7 mouse cellular contexts compared by ENCODE assay signal in the genomic region with DNA sequence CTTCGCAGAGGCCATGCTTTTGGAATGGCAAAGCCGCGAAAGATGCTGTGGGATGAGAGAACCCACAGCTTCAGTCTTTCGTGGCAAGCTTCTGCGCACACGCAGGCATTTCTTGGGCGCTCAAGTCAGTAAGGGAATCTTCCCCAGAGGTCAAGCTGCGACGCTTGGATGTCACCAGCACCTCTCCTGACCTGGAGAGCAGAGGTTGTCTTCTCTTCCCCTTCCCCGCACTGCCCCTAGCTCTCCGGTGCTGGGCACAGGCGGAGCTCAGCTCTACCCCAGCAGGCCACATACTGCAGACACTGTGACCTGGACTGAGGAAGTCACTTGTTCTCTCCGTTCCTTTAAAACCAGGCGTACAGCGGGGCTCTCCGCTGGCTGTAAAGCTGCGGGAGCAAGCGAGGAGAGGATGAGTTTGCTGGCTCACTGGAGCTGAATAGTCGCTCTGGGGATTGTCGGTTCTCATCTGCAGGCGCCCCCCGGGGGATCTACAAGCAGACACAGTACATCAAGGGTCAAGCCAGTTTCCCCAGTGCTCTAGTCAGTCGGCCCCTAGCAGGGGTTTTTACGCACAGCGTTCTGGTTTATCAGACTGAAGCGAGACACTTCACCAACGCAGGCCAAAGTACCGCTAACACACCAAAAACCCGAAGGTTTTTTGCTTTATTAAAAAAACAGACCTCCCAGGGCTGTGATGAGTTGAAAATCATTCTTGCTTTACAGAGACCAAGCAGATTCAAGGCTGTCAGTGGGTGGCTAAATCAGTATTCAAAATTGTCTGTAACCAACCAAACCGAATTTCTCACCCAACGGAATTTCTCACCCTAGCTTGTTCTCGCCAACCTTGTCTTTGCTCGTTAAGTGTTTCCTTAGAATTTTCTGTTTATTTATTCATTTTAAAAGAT. TPM values are rescaled to one million over a fixed set of nuclear protein-coding genes. Genes with fewer than 3 reads are reported as not detected.
DNase-seq lines count a peak whose midpoint lies in the region; ATAC-seq lines count a peak whose summit lies in the region.

No protein-coding gene starts in this region.

- H3K9me3 ChIP-seq in embryonic facial prominence, embryonic 11.5 days (replicated peaks; ENCODE audit: control insufficient read depth, low read length): no peaks in the 10 kb centered on the region

- peaks cover 8% of the 10 kb centered on the region for H3K4me1 ChIP-seq in embryonic facial prominence, embryonic 11.5 days (ENCODE audit: control insufficient read depth, insufficient read depth, low read length)

- 3% methylated on average over 33 of the region's 33 CpGs for WGBS in embryonic facial prominence, embryonic 11.5 days

- ATAC-seq in embryonic facial prominence, embryonic 11.5 days (replicated peaks; ENCODE audit: insufficient number of reproducible peaks, low FRiP score, low TSS enrichment, low read depth): no peak

- no peaks in the 10 kb centered on the region for H3K36me3 ChIP-seq in embryonic facial prominence, embryonic 11.5 days (replicated peaks; ENCODE audit: control insufficient read depth, insufficient read depth, low read depth, low read length)

- no peak overlapping the region for H3K27ac ChIP-seq in embryonic facial prominence, embryonic 11.5 days (replicated peaks; ENCODE audit: low read depth, low read length)

- H3K4me3 ChIP-seq in embryonic facial prominence, embryonic 11.5 days (ENCODE audit: low read depth, low read length): 0 out of 2 replicates have a peak overlapping the region, but pooled peaks have one; percentile 1

- H3K27me3 ChIP-seq in embryonic facial prominence, embryonic 11.5 days (ENCODE audit: control insufficient read depth, insufficient read depth, low read length): peaks cover 43% of the 10 kb centered on the region

- no peak overlapping the region for H3K9ac ChIP-seq in embryonic facial prominence, embryonic 11.5 days (replicated peaks; ENCODE audit: low read length)

- peak overlapping the region; percentile 23 for H3K4me2 ChIP-seq in embryonic facial prominence, embryonic 11.5 days (ENCODE audit: low read depth, low read length)

- peak; percentile 53 for DNase-seq in retina, postnatal 1 day
- no peak for DNase-seq in retina, embryonic 14.5 days (ENCODE audit: low spot score)
- no peak for DNase-seq in embryonic facial prominence, embryonic 11.5 days (ENCODE audit: low spot score)
- peak; percentile 37 for DNase-seq in induced T-regulatory cell, adult 2 months (ENCODE audit: low read depth)
- DNase-seq in naive thymus-derived CD4-positive, alpha-beta T cell, adult 2 months (ENCODE audit: low read depth): peak; percentile 13
- no peak for DNase-seq in frontal cortex, postnatal 14 days (ENCODE audit: low spot score in 2 of 2)
- DNase-seq in gastrocnemius, adult 8-10 months (ENCODE audit: low spot score in 2 of 2): no peak

RNA-seq across cellular contexts. Expression of a gene that starts 3.2 kb away (rescaled TPM):
- 1.8 and 2.2 TPM in 2 replicates for polyA plus RNA-seq in embryonic facial prominence, embryonic 11.5 days (2014; fragmentation: Nextera tagmentation; extraction: Ambion mirVana)
- not detected for total RNA-seq in gastrocnemius, adult 8-10 months (2022)

RNA-seq across cellular contexts. Expression of a gene that starts 59.6 kb away (rescaled TPM):
- polyA plus RNA-seq in embryonic facial prominence, embryonic 11.5 days (2014; fragmentation: Nextera tagmentation; extraction: Ambion mirVana): 91.7 and 99.4 TPM in 2 replicates
- 100 to 1,000 TPM in 1 of 4 experiments, 10 to 100 TPM in 3; 88.5 to 109 (median 96.2) TPM for total RNA-seq in gastrocnemius, adult 8-10 months (2022)

Comparison
In these comparisons a context has a peak if more than half of its experiments do, and no peak if none do; other contexts are left out.
1. DNase-seq: peak in retina, postnatal 1 day (single experiment), induced T-regulatory cell, adult 2 months (single experiment) and naive thymus-derived CD4-positive, alpha-beta T cell, adult 2 months (single experiment); none in retina, embryonic 14.5 days (single experiment), embryonic facial prominence, embryonic 11.5 days (single experiment), frontal cortex, postnatal 14 days (0 of 2) and gastrocnemius, adult 8-10 months (0 of 2).